Comparison of ENCODE assay signal across 17 mouse cellular contexts in genomic region chr19:42054255-42054654, GRCm38 (mm10). TPM values are rescaled to one million over a fixed set of nuclear protein-coding genes. Genes with fewer than 3 reads are reported as not detected.
DNase-seq lines count a peak whose midpoint lies in the region; ATAC-seq and TF ChIP-seq lines count a peak whose summit lies in the region.
"Had no signal": no experiment of that assay in that cellular context is flagged by ENCODE, and none has a peak within 500 bp of the region (broad histone marks: within the 10 kb centered on the region; RNA-seq: fewer than 3 reads in every experiment).

No protein-coding gene starts in this region.

- 76% methylated on average over 6 of the region's 6 CpGs for WGBS in liver, embryonic 11.5 days

- H3K4me1 ChIP-seq in liver, embryonic 11.5 days (replicated peaks; ENCODE audit: control insufficient read depth, insufficient read depth, low read length), result no peaks in the 10 kb centered on the region
- H3K4me1 ChIP-seq: heart, embryonic 13.5 days; hindbrain, embryonic 15.5 days had no signal

- TF ChIP-seq CTCF in gastrocnemius, adult 2 months (IDR thresholded peaks at IDR 0.05), result no peak

- H3K9ac ChIP-seq in liver, embryonic 11.5 days (ENCODE audit: low read depth, low read length), result no peak overlapping the region
- H3K9ac ChIP-seq: heart, embryonic 13.5 days; hindbrain, embryonic 15.5 days had no signal

- H3K4me3 ChIP-seq in gastrocnemius, adult 2 months, result no peak overlapping the region
- no peak overlapping the region for H3K4me3 ChIP-seq in liver, embryonic 11.5 days (ENCODE audit: low read depth, low read length)
- H3K4me3 ChIP-seq: heart, embryonic 13.5 days; hindbrain, embryonic 15.5 days had no signal

- peaks cover 2% of the 10 kb centered on the region; the same call in 1 of the 2 replicates for H3K36me3 ChIP-seq in liver, embryonic 11.5 days (ENCODE audit: control insufficient read depth, insufficient read depth, low read length)
- H3K36me3 ChIP-seq: heart, embryonic 13.5 days; hindbrain, embryonic 15.5 days had no signal

- no peaks in the 10 kb centered on the region for H3K27me3 ChIP-seq in liver, embryonic 11.5 days (replicated peaks; ENCODE audit: control insufficient read depth, insufficient read depth, low read length)
- H3K27me3 ChIP-seq: heart, embryonic 13.5 days; hindbrain, embryonic 15.5 days had no signal

- no peak overlapping the region for H3K4me2 ChIP-seq in liver, embryonic 11.5 days
- H3K4me2 ChIP-seq: heart, embryonic 13.5 days; hindbrain, embryonic 15.5 days had no signal

- DNase-seq in gastrocnemius, adult 2 months, result peak; percentile 52
- no peak for DNase-seq in gastrocnemius, adult 8-10 months (ENCODE audit: low spot score in 2 of 2)
- DNase-seq in kidney, adult 18-20 months, result peak; percentile 78
- DNase-seq in kidney, postnatal 4 days, result peak; percentile 78 to 85
- DNase-seq in lung, postnatal 4 days, result peak; percentile 66 to 69
- no peak for DNase-seq in heart, postnatal 10 days
- no peak for DNase-seq in spleen, adult 12 weeks (ENCODE audit: low spot score)
- no peak for DNase-seq in liver, embryonic 11.5 days (ENCODE audit: low spot score)
- DNase-seq: B cell, adult 2 months; cerebellum, adult 2 months; embryo, embryonic 11 days; left cerebral cortex, postnatal 4 days; right cerebral cortex, postnatal 14 days; thymus, postnatal 14 days had no signal

- intact Hi-C loops in gastrocnemius, adult 2 months (cut with DNase I), result no loop called here
- intact Hi-C loops in heart, postnatal 10 days (cut with DNase I), result no loop called here

- H3K9me3 ChIP-seq in liver, embryonic 11.5 days (ENCODE audit: control insufficient read depth, low read length), result no peaks in the 10 kb centered on the region
- H3K9me3 ChIP-seq: heart, embryonic 13.5 days; hindbrain, embryonic 15.5 days had no signal

- no peak overlapping the region for H3K27ac ChIP-seq in gastrocnemius, adult 2 months
- no peak overlapping the region for H3K27ac ChIP-seq in liver, embryonic 11.5 days (ENCODE audit: low read depth, low read length)
- H3K27ac ChIP-seq: heart, embryonic 13.5 days; hindbrain, embryonic 15.5 days had no signal

- no peak for ATAC-seq in liver, embryonic 11.5 days (replicated peaks; ENCODE audit: low FRiP score)
- ATAC-seq: midbrain, embryonic 16.5 days had no signal

RNA-seq across cellular contexts. Expression of gene 4933411K16Rik, which starts 2.2 kb away (rescaled TPM):
- under 1 TPM; 0.28 to 0.33 TPM for total RNA-seq in gastrocnemius, adult 2 months (2021)
- total RNA-seq in gastrocnemius, adult 8-10 months (2022), result under 1 TPM in 3 of 4 experiments, not detected in 1; 0.21 to 0.53 (median 0.36) TPM
- under 1 TPM; 0.24 to 0.37 TPM for total RNA-seq in heart, postnatal 10 days (2021)
- 0.13 and 0.40 TPM in 2 replicates for polyA plus RNA-seq in liver, embryonic 11.5 days (2014; fragmentation: Nextera tagmentation; extraction: Ambion mirVana)
- polyA plus RNA-seq: heart, embryonic 13.5 days; midbrain, embryonic 16.5 days had no signal

RNA-seq across cellular contexts. Expression of gene Hoga1, which starts 8.8 kb away (rescaled TPM):
- total RNA-seq in gastrocnemius, adult 2 months (2021), result 1 to 10 TPM; 2.9 to 3.1 TPM
- total RNA-seq in gastrocnemius, adult 8-10 months (2022), result 1 to 10 TPM; 3.0 to 4.8 (median 3.7) TPM
- total RNA-seq in heart, postnatal 10 days (2021), result 1 to 10 TPM; 1.3 to 2.2 TPM
- polyA plus RNA-seq in liver, embryonic 11.5 days (2014; fragmentation: Nextera tagmentation; extraction: Ambion mirVana), result 8.1 and 10.1 TPM in 2 replicates

RNA-seq across cellular contexts. Expression of gene Ankrd2, which starts 18.5 kb away (rescaled TPM):
- total RNA-seq in gastrocnemius, adult 2 months (2021), result 100 to 1,000 TPM; 154 to 235 TPM
- total RNA-seq in gastrocnemius, adult 8-10 months (2022), result 100 to 1,000 TPM; 131 to 242 (median 170) TPM
- not detected for total RNA-seq in heart, postnatal 10 days (2021)
- polyA plus RNA-seq in liver, embryonic 11.5 days (2014; fragmentation: Nextera tagmentation; extraction: Ambion mirVana), result not detected in 2 replicates
- total RNA-seq: left cerebral cortex, postnatal 4 days had no signal
- polyA plus RNA-seq: heart, embryonic 13.5 days had no signal

RNA-seq across cellular contexts. Expression of gene Morn4, which starts 31.9 kb away (rescaled TPM):
- total RNA-seq in gastrocnemius, adult 2 months (2021), result 1 to 10 TPM; 2.2 to 4.4 TPM
- total RNA-seq in gastrocnemius, adult 8-10 months (2022), result 1 to 10 TPM; 3.3 to 7.6 (median 5.3) TPM
- 1 to 10 TPM; 5.9 to 7.4 TPM for total RNA-seq in heart, postnatal 10 days (2021)
- polyA plus RNA-seq in liver, embryonic 11.5 days (2014; fragmentation: Nextera tagmentation; extraction: Ambion mirVana), result 9.3 and 10.5 TPM in 2 replicates

RNA-seq across cellular contexts. Expression of gene Pi4k2a, which starts 36.0 kb away (rescaled TPM):
- 10 to 100 TPM; 11.9 to 12.8 TPM for total RNA-seq in gastrocnemius, adult 2 months (2021)
- total RNA-seq in gastrocnemius, adult 8-10 months (2022), result 10 to 100 TPM; 13.5 to 16.1 (median 14.7) TPM
- total RNA-seq in heart, postnatal 10 days (2021), result 10 to 100 TPM; 16.1 to 17.9 TPM
- polyA plus RNA-seq in liver, embryonic 11.5 days (2014; fragmentation: Nextera tagmentation; extraction: Ambion mirVana), result 17.6 and 18.1 TPM in 2 replicates

Comparison
In these comparisons a context has a peak if more than half of its experiments do, and no peak if none do; other contexts are left out.
1. DNase-seq: peak in gastrocnemius, adult 2 months (single experiment), kidney, adult 18-20 months (single experiment), kidney, postnatal 4 days (2 of 2) and lung, postnatal 4 days (2 of 2); none in gastrocnemius, adult 8-10 months (0 of 2), heart, postnatal 10 days (0 of 2), spleen, adult 12 weeks (single experiment) and liver, embryonic 11.5 days (single experiment).
2. RNA of gene Ankrd2, which starts 18.5 kb away (total RNA-seq): 154 to 235 TPM in gastrocnemius, adult 2 months and 131 to 242 TPM in gastrocnemius, adult 8-10 months; not detected in heart, postnatal 10 days; every median in the first group is over 100 times any median in the second.